Mouse (Mus musculus) fat pad, adult 2 months (tissue): ENCODE measurements around the gene Tacc2.

Experiments
- DNase-seq: peaks from one replicate; pipeline ENCODE4 v3.0.0-alpha.2; 2011; ENCODE audit warnings: low read depth, low spot score; ENCODE audit errors: extremely low read depth

The Tacc2 gene

DNA sequence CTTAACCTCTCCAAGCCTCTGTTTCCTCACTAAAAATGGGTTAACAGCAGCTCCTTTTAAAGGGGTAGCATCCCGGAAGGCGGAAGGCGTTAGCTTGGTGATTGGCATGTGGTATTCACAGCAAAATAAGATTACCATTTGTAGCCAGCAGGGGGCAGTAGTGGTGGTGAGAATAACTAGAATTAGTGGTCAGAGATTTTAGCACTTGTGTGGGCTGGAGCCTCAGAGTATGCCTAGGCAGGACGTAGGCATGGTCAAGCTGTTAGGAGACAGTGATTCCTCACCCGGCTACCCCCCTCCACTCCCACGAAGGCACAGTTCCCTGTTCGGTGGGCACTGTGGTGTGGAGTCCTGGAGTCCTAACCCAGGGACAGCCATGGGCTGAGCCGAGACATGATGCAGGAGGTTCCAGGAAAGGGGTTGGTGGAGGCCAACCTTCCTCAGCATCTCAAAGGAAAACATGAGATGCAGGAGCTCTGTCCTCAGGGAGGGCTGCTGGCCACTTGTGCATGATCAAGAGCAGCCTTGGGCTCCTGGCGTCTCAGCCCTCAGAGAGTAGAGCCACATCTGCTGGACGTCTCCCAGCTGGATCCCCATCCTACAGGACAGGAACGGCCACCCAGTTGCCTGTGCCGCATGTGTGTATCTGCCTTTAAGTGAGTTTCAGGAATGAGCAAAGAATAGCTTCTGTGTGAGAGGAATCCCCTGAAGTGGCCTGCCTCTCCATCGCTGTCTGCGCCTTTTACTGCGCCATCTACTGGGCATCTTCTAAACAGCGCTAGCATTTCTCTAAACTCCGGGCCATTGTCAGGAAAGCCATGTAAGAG, 185.0 kb downstream of the Tacc2 start:
- no peak for DNase-seq

GRCm38 (mm10) chr7:130764160-130764559, 186.9 kb downstream of the Tacc2 start:
- no peak for DNase-seq

DNA sequence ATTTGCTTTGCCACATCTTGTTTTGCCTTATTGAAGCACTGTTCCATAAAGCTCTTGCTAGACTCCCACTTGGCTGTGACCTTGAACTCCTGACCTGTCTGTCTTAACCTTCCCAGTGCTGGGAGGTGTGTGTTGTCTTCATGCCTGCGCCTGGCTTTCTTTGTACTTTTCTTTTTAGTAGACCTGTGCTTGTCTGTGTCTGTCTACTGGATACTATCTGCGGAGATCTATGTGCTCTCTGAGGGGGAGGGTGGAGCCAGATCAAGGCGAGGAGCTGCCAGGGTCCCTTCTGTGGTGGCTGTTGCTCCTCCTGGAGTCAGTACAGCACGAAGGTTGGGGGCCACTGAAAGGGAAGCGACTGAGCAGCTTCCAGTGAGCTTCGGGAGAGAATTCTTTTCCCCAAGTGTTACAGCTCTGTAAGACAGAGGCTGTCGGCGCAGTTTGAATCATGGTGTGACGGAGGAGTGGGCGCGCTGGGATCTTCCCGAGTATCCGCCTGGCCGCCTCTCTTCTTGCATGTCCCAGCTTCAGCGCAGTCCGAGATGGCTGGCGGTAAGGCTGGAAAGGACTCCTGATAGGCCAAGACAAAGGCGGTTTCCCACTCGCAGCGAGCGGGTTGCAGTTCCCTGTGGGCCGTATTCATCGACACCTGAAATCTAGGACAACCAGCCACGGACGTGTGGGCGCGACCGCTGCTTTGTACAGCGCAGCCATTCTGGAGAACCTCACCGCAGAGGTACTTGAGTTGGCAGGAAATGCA, 189.4 kb downstream of the Tacc2 start:
- DNase-seq = no peak

DNA sequence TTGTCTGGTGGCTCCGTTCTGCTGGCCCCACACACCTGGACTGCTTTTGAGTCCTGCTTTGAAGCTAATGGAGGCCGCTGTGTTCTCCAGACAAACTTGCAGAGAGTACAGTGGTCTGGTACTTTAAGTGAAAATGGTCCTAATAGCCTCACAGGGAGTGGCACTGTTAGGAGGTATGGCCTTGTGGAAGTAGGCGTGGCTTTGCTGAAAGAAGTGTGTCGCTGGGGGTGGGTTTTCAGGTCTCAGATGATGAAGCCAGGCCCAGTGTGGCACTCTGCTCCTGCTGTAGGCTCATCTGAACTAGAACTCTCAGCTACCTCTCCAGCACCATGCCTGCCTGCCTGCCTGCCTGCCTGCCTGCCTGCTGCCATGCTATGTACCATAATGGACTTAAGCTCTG, 190.9 kb downstream of the Tacc2 start:
- no peak for DNase-seq

DNA sequence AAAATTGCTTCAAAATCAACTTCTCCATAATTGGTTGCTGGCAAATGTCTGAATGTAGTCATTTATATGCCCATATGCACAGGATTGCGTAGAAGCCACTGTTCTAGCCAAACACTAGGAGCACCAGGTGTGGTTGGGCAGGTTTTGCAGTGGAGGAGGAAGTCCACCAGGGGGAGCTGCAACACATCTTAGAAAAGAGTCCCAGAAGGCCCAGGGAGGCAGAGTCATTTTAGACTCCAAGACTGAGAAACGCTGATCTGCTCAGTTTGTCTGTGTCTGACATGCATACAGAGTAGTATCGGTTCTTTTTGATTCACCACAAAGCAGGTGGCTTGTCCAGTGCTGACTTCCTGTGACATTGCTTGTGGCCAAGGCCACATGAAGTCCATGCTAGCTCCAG, 193.5 kb downstream of the Tacc2 start:
- no peak for DNase-seq

DNA sequence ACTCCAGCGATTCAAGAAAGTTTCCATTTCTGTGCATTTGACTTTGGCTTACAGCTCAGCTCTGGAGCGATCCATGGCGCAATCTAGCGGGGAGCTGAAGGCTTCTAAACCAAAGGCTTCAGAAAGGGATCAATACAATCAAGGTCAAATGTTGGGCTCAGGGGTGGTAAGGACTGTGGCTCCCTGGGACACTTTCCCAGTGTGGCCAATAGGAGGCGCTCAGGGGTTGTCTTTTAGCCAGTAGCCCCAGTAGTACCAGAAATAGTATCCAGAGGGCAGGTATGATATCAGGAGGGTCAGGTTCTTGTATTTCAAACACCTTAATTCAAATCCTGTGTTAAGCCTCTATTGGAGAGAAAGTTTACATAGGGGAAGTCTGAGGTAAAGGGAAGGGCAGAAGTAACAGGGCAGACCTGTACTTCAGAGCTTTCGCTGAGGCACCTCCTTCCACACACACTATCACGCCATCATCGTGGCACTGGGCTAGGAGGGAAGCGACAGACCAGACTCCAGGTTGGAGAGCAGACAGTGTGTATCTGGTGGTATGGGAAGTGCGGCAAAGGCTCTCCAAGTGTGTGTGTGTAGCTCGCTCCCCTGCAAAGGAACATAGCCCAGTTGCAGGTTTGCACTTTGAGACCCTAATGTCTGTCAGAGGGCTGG, 196.1 kb downstream of the Tacc2 start:
- no peak for DNase-seq

GRCm38 (mm10) chr7:130773914-130774630, 196.8 kb downstream of the Tacc2 start, which contains the start of gene Btbd16:
Gene Btbd16 (plus strand): TSS chr7:130774069.
- no peak for DNase-seq

DNA sequence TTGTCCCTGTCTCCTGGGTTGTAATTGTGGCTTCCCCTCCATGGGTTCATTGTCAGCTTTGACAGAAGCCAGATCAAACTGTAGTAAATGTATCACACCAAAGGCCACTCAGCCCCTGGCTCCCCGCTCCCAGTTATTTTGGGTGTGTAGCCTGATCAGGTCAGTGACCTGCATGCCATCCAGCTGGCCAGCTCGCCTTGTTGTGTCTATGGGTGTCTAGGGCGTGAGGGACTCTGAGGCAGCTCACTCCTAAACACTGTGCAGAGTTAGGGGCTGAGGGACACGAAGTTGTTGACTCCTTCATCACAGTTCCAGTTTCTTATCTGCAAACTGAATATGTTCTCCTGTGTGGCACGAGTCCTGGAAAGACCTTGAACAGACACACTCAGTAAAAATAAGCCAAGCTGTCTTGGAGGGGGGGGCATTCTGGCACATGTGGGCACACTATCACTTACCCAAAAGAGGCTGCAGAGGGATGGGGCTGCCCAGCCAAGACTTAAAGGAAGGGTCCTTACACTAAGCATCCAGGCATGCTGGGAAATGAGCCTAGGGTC, 203.7 kb downstream of the Tacc2 start:
- DNase-seq = no peak

DNA sequence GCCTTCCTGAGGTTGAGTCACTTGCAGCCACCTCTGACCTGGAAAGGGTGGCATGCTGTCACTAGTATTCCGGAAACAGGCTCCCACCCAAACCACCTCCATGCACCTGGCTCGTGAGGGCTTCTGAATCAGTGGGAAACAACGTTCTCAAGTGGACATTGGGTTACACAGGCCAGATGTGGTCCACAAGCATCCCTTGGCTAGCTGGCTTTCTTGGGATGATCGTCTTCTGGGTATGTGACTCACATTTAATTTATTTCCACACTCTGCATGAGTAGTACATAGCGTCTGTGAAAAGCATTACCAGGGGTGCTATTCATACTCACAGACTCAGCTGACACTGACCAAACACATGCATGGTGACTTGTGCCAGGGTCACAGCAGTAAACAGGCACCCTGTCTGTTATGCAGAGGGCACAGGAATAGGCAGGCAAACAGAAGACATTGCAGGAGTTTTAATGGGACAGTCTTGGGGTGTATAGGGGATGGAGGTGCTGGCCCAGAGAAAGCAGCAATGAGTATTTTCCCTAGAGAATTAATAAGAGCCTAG, 205.3 kb downstream of the Tacc2 start:
- no peak for DNase-seq

GRCm38 (mm10) chr7:130785923-130786575, 208.8 kb downstream of the Tacc2 start:
- DNase-seq = no peak

GRCm38 (mm10) chr7:130786708-130787107, 209.5 kb downstream of the Tacc2 start:
- DNase-seq = peak; percentile 26

DNA sequence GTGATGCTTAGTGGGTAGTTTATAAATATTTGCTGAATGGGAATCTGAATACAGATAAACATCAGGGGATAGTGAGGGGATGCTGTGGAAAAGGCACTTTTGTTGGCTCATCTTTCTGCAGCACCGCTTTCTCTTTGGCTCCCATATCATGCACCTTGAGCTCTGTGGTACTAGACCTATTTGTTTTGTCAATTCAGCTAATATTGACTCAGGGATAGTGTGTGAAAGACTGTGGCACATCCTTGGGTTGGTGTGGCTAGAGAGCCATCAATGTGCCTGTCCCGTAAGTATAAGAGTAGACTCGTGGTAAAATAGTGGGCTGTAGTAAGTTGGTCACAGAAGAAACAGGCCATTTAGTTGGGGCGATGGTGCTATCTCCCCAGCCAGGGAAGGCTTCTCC, 210.3 kb downstream of the Tacc2 start:
- no peak for DNase-seq

- no peak for DNase-seq
Observed at GRCm38 (mm10) chr7:130788950-130789349, 211.7 kb downstream of the Tacc2 start.

GRCm38 (mm10) chr7:130789456-130789855, 212.2 kb downstream of the Tacc2 start:
- DNase-seq = no peak

DNA sequence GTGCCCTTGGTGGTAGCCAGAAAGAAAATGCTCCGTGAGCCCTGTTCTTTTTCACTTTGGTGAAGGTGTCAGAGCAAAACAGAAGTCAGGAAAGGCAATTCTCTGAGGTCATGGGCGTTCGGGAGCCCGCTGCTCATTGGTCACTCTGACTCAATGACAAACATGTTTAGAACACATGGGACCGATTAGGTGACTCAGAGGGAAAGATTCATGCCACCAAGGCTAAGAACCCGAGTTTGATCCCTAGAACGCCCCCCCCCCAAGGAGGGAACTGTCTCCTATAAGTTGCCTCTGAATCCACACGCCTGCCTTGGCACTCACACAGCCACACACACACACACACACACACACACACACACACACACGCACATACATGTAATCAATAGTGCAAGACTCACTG, 216.4 kb downstream of the Tacc2 start:
- no peak for DNase-seq

- DNase-seq = no peak
Observed at GRCm38 (mm10) chr7:130796786-130797185, 219.5 kb downstream of the Tacc2 start.

DNA sequence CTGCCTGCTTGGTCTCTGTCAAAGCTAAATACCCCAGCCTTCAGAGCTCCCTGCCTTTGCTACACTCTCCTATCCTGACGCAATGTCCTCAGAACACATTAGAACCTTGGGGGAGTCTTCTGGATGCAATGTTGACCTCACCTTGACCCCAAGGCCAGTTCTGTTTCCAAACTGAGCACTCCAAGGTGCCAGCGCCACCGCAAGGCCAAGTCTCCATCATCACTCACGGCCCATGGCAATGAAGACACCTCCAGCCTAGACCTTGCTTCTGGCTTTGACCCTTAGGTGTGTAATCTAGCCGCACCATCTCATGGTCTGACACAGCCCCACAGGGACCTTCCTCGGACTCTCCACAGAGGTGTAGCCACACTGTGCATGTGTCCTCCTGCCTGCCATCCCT, 220.3 kb downstream of the Tacc2 start:
- DNase-seq = no peak

- no peak for DNase-seq
Observed at GRCm38 (mm10) chr7:130799418-130799817, 222.2 kb downstream of the Tacc2 start.

- no peak for DNase-seq
Observed at GRCm38 (mm10) chr7:130800681-130801080, 223.4 kb downstream of the Tacc2 start.

DNA sequence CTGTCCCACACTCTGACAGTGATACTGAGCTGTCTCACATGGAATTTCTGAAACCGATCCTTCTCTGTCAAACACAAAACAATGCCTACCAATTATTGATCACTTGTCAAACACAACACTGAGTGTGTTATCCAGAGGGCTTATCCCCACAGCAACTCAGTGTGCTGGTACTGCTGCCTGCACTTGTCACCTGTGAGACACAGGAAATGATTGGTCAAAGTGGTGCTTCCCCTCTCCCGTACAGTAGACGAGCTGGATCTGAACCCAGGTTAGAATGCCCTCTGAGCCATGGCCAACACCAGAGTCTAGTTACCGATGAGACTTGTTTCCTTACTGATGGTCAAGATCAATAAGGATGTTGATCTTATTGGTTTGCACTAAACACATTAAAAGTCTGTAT, 224.6 kb downstream of the Tacc2 start:
- DNase-seq = no peak
